7 mouse cellular contexts compared by ENCODE assay signal in genomic region chr1:38987865-38988211, GRCm38 (mm10). TPM values are rescaled to one million over a fixed set of nuclear protein-coding genes. Genes with fewer than 3 reads are reported as not detected.
DNase-seq lines count a peak whose midpoint lies in the region; ATAC-seq and TF ChIP-seq lines count a peak whose summit lies in the region.

No protein-coding gene starts in this region.

- H3K36me3 ChIP-seq in spleen, adult 2 months (ENCODE audit: control insufficient read depth, insufficient read depth, low read length) = peaks cover 4% of the 10 kb centered on the region; the same call in 1 of the 2 replicates
- H3K36me3 ChIP-seq in forebrain, embryonic 11.5 days (ENCODE audit: control insufficient read depth, insufficient read depth, low read length) = no peaks in the 10 kb centered on the region; the same call in 1 of the 2 replicates
- 0 out of 2 replicates have a peak, but pooled peaks cover 4% of the 10 kb centered on the region for H3K36me3 ChIP-seq in liver, embryonic 13.5 days

- peak overlapping the region; percentile 71; the same call in 1 of the 2 replicates for H3K27ac ChIP-seq in spleen, adult 2 months (ENCODE audit: insufficient read depth, low read length)
- H3K27ac ChIP-seq in forebrain, embryonic 11.5 days (ENCODE audit: low read depth, low read length) = peak overlapping the region; percentile 25; the same call in 1 of the 2 replicates
- H3K27ac ChIP-seq in liver, embryonic 13.5 days = peak overlapping the region; percentile 59; the same call in 1 of the 2 replicates

- TF ChIP-seq POLR2A in spleen, adult 2 months (IDR thresholded peaks at IDR 0.05; ENCODE audit: low read depth, low read length) = no peak

- DNase-seq in spleen, adult 2 months (ENCODE audit: low read depth in 1 of 2, low spot score in 2 of 2) = no peak
- DNase-seq in spleen, adult 18-20 months = no peak
- no peak for DNase-seq in forebrain, embryonic 11.5 days (ENCODE audit: low spot score)
- no peak for DNase-seq in liver, embryonic 13.5 days
- no peak for DNase-seq in c-Kit-positive CD71-positive TER-119-positive erythroid progenitor cells, embryonic 14.5 days (ENCODE audit: low spot score)
- no peak for DNase-seq in embryo, embryonic 10 days (ENCODE audit: low spot score)
- no peak for DNase-seq in cerebellum, postnatal 10 days

- H3K4me1 ChIP-seq in spleen, adult 2 months (ENCODE audit: control insufficient read depth, insufficient read depth, insufficient read length) = peaks cover 9% of the 10 kb centered on the region
- 0 out of 2 replicates have a peak, but pooled peaks cover 2% of the 10 kb centered on the region for H3K4me1 ChIP-seq in forebrain, embryonic 11.5 days (replicated peaks; ENCODE audit: control insufficient read depth, insufficient read depth, low read length)
- peaks cover 18% of the 10 kb centered on the region for H3K4me1 ChIP-seq in liver, embryonic 13.5 days (replicated peaks)

- H3K4me2 ChIP-seq in forebrain, embryonic 11.5 days (ENCODE audit: low read depth, low read length, severe bottlenecking) = peak overlapping the region; percentile 67
- H3K4me2 ChIP-seq in liver, embryonic 13.5 days = peak overlapping the region; percentile 77

- peak overlapping the region; percentile 99 for H3K4me3 ChIP-seq in spleen, adult 2 months (ENCODE audit: extremely low read depth, insufficient read depth, insufficient read length)
- peak overlapping the region; percentile 67 for H3K4me3 ChIP-seq in forebrain, embryonic 11.5 days (ENCODE audit: low read depth, low read length)
- H3K4me3 ChIP-seq in liver, embryonic 13.5 days (replicated peaks) = peak overlapping the region; percentile 79

- no peak for TF ChIP-seq CTCF in spleen, adult 2 months (IDR thresholded peaks at IDR 0.05; ENCODE audit: extremely low read depth, insufficient read depth, insufficient read length, insufficient replicate concordance)

- H3K27me3 ChIP-seq in spleen, adult 2 months (ENCODE audit: control insufficient read depth, insufficient read depth, low read length) = no peaks in the 10 kb centered on the region
- no peaks in the 10 kb centered on the region for H3K27me3 ChIP-seq in forebrain, embryonic 11.5 days (ENCODE audit: control insufficient read depth, insufficient read depth, low read length)
- H3K27me3 ChIP-seq in liver, embryonic 13.5 days = no peaks in the 10 kb centered on the region

- under 1% methylated on average over 24 of the region's 25 CpGs for WGBS in spleen, adult 2 months
- under 1% methylated on average over 25 of the region's 25 CpGs for WGBS in forebrain, embryonic 11.5 days
- WGBS in liver, embryonic 13.5 days (ENCODE audit: insufficient replicate concordance) = 1% methylated on average over 25 of the region's 25 CpGs

- peak overlapping the region; percentile 78 for H3K9ac ChIP-seq in forebrain, embryonic 11.5 days (ENCODE audit: low read length)
- peak overlapping the region; percentile 75 for H3K9ac ChIP-seq in liver, embryonic 13.5 days

- no peaks in the 10 kb centered on the region for H3K9me3 ChIP-seq in forebrain, embryonic 11.5 days (ENCODE audit: control insufficient read depth, low read length)
- no peaks in the 10 kb centered on the region for H3K9me3 ChIP-seq in liver, embryonic 13.5 days (replicated peaks)

- peak; percentile 86 for ATAC-seq in forebrain, embryonic 11.5 days (replicated peaks; ENCODE audit: low FRiP score)
- ATAC-seq in liver, embryonic 13.5 days (ENCODE audit: low read depth) = peak; percentile 87

RNA-seq across cellular contexts. Expression of gene Pdcl3, which starts 2.4 kb away (rescaled TPM):
- 11.3 and 11.4 TPM in 2 replicates for polyA plus RNA-seq in spleen, adult 2 months (2012; rRNA removed)
- polyA plus RNA-seq in forebrain, embryonic 11.5 days (2014; fragmentation: Nextera tagmentation; extraction: Ambion mirVana) = 152 and 157 TPM in 2 replicates
- 50.9 and 60.3 TPM in 2 replicates for polyA plus RNA-seq in liver, embryonic 13.5 days (2015; fragmentation: Nextera tagmentation; extraction: Ambion mirVana)

RNA-seq across cellular contexts. Expression of gene Nms, which starts 48.9 kb away (rescaled TPM):
- not detected in 2 replicates for polyA plus RNA-seq in spleen, adult 2 months (2012; rRNA removed)
- not detected in 2 replicates for polyA plus RNA-seq in forebrain, embryonic 11.5 days (2014; fragmentation: Nextera tagmentation; extraction: Ambion mirVana)
- polyA plus RNA-seq in liver, embryonic 13.5 days (2015; fragmentation: Nextera tagmentation; extraction: Ambion mirVana) = not detected in 2 replicates
